Mouse (Mus musculus): ENCODE data around the gene Plpp1.
A peak's percentile ranks its signal among the peaks of the same experiment; 100 is the strongest.

Gene Plpp1

GRCm38 (mm10) chr13:112800597-112801380, at the start of gene Plpp1:
TSS of gene Plpp1 (plus strand) at chr13:112800792.
- peak; percentile 77 to 83 for DNase-seq

DNA sequence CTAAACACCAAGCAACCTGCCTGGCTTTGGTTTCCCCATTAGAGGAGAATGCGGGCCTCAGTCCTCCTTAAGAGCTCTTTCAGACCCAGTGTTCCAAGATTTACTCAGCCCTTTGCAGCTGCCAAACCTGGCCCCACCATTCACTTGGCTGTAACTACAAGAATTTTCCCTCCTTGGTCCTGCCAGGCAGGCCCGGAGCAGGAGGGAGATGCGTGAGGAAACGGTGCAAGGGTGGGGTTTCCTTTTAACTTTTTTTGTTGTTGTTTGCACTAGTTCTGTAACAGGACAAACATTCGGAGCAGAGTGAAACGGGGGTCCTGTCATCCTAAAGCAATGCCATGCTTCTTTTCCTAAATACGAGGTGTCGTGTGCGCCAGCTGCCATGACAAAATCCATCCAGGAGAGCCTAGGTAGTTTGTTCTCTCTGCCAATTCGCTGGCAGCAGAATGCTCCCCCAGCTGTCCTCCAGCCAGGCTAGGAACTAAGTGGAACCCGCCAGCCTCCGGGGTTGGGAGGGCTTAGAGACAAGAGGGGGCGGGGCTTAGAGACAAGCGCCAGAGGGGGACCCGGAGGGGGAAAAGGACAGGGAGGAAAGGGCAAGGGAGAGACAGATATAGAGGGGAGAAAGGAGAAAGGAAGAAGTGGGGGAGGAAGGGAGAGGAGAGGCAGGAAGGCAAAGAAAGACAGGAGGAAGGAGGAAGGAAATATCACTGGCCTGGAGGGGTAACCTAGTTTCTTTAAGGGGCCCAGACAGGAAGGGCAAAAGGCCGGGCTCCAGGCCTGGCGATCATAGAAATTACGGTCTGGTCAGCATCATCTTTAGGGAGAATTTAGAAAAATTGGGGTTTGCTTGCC, 48.9 kb upstream of the Plpp1 start:
- DNase-seq = peak; percentile 36 to 48

DNA sequence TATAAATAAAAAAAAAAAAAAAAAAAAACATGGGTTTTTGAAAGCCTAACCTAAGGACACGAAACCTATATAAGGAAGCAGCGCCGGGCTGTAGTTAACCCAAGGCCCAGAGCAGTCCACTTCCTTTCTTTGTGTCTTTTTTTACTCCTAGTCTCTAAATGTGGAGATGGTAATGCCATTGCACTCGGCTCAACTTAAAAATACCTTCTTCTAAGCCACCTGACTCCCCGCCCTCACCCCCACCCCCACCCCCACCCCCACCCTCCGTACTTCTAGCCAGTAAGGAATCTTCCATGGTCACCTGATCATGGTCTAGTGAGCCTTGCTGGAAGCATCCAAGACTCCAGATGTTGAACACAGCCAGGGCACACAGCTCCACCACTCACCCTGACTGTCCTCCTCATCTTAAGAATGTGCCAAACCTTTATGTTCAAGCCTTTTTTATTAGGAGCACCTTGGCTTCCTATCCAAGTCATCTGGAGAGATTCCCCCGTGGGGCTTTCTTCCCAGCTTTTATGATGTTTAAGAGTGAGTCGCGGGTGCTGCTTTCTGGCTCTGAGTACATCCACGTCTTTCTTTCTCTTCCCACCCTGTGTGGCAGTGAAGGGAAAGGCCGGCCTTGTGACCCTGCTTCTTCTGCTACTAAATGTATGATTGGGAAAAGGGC, 48.1 kb upstream of the Plpp1 start:
- DNase-seq = no peak

- no peak for DNase-seq
These were observed 47.1 kb upstream of the Plpp1 start for GRCm38 (mm10) chr13:112753522-112753921.

- no peak for DNase-seq
These were observed 45.7 kb upstream of the Plpp1 start for GRCm38 (mm10) chr13:112754871-112755270.

GRCm38 (mm10) chr13:112755507-112756010, 45.0 kb upstream of the Plpp1 start:
- DNase-seq = no peak

DNA sequence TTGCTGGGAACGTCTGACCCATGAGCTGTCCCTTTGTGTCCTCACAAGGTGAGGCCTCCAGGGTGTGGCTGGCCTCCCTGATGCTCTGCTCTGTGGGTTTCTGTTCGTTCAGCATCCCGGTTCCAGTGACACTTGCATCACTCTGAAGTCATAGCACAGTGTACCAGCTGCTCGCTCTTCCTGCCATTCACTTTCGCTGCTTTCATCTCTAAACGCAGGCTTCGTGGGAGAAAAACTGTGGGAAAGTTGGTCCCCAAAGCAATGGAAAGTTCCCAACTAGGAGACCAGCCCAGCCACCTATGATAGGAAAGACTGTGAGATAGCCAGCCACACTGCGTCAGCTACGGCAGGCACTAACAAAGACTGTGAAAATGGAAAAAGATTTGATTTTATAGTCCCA, 43.2 kb upstream of the Plpp1 start:
- no peak for DNase-seq

DNA sequence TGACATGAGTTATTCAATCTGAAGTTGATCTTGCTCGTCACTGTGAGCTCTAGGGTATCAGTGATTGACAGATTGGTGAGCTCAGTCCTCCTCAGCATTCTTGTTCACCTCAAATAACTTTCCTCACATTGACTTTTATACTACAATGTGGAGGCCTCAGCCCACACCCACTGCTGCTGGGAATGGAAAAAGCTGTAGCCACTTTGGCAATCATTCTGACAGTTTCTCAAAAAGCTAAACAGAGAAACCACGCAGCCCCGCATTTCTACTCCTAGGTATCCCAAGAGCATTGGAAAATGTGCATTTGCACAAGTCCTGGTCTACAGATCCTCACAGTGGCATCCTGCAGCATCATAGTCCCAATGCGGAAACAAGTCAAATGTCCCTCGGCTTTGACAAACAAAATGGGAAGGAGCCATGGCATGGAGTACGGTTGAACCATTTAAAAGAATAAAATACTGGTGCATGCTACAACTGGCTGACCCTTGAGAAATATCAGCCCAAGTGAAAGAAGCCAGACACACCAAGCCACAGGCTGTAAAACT, 42.0 kb upstream of the Plpp1 start:
- DNase-seq = no peak

- DNase-seq = no peak
These were observed 41.2 kb upstream of the Plpp1 start for GRCm38 (mm10) chr13:112759364-112759763.

- DNase-seq = no peak
These were observed 40.6 kb upstream of the Plpp1 start for GRCm38 (mm10) chr13:112759777-112760537.

DNA sequence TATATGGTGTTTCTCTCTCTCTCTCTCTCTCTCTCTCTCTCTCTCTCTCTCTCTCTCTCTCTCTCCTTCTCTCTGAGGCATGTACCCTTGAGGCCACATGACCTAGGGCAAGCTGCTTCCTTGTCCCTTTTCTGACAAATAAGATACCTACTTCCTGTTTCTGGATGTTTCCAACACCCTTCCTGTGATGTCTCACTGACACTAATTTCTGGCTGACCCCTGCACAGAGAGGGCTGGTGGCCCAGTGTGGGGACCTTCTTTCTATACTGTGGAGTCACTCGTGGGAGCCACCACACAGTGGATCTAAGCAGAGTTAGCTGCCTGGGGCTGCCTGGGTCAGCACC, 40.1 kb upstream of the Plpp1 start:
- no peak for DNase-seq

DNA sequence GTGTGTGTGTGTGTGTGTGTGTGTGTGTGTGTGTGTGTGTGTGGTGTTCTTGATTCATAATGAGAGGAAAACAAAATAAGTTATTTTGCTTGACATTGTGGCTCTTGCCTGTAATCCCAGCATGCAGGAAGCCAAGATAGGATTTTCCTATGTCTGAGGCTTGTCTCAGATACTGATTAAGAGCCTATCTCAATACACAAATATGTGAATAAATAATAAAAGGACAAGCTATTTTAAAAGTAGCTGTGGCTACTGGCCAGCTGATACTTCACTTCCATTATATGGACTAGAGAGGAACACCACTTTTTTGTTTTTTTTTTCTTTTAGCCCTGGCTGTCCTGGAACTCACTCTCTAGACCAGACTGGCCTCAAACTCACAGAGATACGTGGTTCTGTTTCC, 38.8 kb upstream of the Plpp1 start:
- no peak for DNase-seq

GRCm38 (mm10) chr13:112762548-112762947, 38.0 kb upstream of the Plpp1 start:
- DNase-seq = no peak

DNA sequence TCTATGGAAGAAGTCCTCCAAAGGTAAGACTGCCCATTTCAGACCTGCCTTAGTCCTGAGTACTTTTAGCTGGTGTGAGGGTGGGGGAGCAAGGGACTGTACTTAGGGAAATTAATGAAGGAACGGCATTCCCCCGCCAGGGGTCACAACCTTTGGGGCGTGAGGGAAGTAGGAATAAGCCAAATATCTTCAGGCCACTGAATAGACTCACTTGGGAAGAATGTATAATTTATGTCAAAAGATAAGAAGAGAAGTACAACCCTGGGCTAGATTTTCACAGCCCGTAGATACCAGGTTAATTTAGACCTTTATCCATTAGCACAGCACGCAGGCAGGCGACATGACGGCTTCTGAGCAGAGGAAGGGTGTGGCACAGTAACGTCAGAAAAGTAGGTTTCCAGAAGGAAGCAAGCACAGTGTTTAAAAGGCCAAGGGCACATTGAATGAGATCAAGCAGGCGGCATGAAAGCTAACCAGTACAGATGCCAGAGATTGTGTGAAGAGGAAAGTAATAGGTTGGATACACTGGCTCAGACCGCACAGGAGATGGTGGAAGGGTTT, 37.0 kb upstream of the Plpp1 start:
- no peak for DNase-seq

DNA sequence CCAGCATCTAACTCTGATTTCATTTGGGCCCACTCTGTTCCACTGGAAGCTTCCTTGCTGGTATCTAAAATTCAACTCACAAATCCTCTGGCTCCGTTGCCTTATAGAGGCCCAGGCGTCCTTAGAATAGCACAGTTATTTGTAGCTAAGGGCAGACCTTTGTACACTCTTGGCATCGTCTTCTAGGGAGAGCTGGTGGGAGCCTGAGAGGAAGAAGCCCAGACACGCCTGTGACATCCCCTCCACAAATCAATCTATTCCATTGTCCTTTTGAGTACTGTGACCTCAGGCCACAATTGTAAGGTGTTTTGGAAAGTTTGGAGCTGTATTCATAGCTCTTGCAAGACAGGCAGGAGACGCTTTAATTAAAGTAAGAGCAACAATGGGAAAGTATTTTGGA, 36.0 kb upstream of the Plpp1 start:
- DNase-seq = no peak

DNA sequence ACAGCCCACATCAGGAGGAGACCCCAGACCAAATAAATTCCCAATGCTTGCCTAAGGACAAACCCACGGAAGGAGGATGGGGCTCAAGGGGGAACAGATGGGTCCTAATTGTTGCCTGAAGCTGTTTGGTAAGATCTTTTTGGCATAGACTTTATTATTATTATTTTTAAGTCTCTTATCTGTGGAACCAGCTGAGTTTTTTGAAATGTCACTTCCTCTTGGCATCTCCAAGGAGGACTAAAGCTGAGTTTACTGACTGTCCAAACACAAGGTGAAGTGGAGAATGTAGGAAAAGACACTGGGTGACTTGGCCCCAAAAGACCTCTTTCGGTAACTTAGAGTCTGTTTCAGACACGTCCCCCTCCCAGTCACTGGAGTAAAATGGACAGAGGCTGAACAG, 34.9 kb upstream of the Plpp1 start:
- DNase-seq = no peak

DNA sequence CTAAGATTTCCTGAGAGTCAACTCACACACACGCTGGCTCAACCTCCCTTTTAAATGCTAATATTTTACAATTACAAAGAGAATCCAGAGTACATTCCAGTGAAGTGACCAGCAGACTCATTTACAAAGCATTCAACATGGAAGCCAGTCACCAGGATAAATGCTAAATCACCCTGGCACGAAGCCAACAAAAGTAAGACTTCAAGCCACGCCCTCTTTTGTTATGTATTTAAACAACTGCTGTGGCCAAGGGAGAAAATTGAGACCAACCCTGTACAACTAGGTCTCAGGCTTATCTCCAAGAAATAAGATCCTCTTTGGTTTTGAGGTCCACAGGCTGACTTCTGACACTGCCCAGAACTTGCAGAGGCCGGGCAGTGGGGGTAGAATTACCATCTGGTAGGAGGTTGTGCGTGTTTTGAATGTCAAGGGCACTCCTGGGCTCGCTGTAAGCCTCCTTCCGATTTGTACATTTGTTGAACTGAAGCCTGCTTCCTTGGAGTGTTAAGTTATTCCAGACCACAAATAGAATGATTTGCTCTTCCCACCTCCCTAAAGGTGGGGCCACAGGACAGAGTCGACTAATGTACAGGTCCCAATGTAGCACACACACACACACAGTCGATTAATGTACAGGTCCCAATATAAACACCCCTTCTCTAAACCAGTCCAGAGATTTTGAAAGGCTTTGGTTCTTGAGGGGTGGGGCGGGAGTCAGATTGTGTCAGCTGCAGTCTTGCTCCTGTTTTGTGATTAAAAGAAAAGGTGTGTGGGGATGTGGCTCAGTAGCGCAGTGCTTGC, 29.9 kb upstream of the Plpp1 start:
- no peak for DNase-seq

DNA sequence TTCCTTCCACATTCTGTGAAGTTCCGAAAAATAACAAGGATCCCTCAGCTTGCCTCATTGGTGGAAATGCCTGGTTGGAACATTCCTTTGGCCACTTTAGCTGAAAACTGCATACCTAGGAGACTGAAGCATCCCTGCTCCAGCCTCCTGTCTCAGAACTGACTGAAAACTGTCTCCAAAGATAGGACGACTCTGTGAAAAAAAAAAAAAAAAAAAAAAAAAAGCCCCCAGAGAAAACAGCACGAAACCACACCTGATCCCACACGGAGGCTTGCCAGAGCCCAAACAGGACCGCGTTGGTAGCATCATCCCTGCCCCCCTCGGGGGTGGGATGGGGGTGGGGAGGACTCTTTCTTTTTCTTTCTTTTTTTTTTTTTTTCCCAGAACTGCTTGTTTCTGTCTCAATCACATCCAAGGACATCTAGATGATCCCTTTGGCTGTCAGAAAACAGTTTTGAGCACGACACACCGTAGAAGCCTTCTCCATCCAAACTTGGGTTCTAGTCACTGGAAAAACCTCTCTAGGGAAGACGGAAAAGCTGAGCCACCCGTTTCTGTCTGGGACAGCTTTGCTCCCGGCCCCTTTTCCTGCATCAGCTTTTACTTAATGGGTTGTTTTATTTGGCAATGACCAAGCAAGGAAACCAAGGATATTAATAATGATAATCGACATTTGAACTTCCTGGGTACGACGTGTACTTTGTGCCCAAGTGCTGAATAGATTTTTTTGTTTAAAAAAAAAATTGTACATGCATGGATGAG, 29.0 kb upstream of the Plpp1 start:
- DNase-seq = no peak

GRCm38 (mm10) chr13:112772252-112772651, 28.3 kb upstream of the Plpp1 start:
- no peak for DNase-seq

DNA sequence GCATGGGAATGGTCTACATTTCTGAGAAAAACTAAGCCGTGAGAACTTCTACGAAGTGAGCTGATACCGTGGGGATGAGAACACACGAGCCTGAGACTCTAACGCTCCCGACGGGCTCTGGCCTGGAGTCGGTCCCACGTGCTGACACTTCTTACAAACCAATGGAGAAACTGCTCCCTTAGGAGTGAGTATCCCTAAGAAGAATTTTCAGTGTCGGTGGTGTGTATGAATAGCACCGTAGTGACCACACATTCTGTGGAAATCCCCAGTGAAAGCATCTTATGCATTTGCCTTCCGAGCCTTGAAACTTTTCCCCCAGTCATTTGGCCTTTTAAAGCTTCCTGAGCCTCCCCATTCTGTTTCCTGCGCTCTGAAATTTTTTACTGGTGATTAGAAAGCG, 27.7 kb upstream of the Plpp1 start:
- DNase-seq = no peak

All from thymus, postnatal 36 days (tissue).